Mouse (Mus musculus) CH12.LX (cell line): Measurements from ENCODE around the gene Dpp4. TPM values are rescaled to one million over a fixed set of nuclear protein-coding genes. Genes with fewer than 3 reads are reported as not detected.
A peak's percentile ranks its signal among the peaks of the same experiment; 100 is the strongest.

ENCODE experiments used
- DNase-seq: peaks from one replicate; pipeline ENCODE4 v3.0.0-alpha.2; 2013; ENCODE audit errors: extremely low read depth
- H3K27ac ChIP-seq: 2 replicates; pipeline ENCODE4 v1.5.1; 2012; ENCODE audit warnings: low read depth, mild to moderate bottlenecking, control low read depth, moderate library complexity; ENCODE audit not compliant: insufficient read depth
- H3K27me3 ChIP-seq: replicated peaks from 2 replicates; pipeline ENCODE3; 2012; ENCODE audit warnings: inconsistent platforms
- H3K36me3 ChIP-seq, 2 experiments: replicated peaks in 1 of 2; 2 replicates each; pipeline versions ENCODE3 to v1.6.1; 2012; ENCODE audit warnings: inconsistent platforms in 1 of 2, low read length in 1 of 2, mild to moderate bottlenecking in 1 of 2, mixed read lengths in 1 of 2, moderate library complexity in 1 of 2; ENCODE audit not compliant: control insufficient read depth in 1 of 2, insufficient read depth in 1 of 2
- H3K4me1 ChIP-seq, 2 experiments: 2 replicates each; pipeline ENCODE4 v1.6.1; 2012; ENCODE audit warnings: inconsistent platforms in 1 of 2, moderate library complexity in 1 of 2; ENCODE audit not compliant: insufficient read depth in 2 of 2, control insufficient read depth in 1 of 2
- H3K4me2 ChIP-seq: 2 replicates; pipeline ENCODE4 v1.6.1; 2012; ENCODE audit warnings: low read depth, mild to moderate bottlenecking, control low read depth; ENCODE audit not compliant: poor library complexity, insufficient read depth, severe bottlenecking
- H3K4me3 ChIP-seq, 3 experiments: fragments of 150-350 bp in 1 of 3; sonication (generic) in 1 of 3; replicated peaks in 1 of 3; 2 replicates each; pipeline versions ENCODE3 to v1.5.1; 2011 to 2012; ENCODE audit warnings: low read depth in 2 of 3, low read length in 2 of 3, mild to moderate bottlenecking in 2 of 3, moderate library complexity in 2 of 3, control low read depth in 1 of 3, improper control_type of control experiment in 1 of 3, inconsistent platforms in 1 of 3, mixed read lengths in 1 of 3; ENCODE audit not compliant: poor library complexity in 1 of 3
- H3K79me2 ChIP-seq: replicated peaks from 2 replicates; pipeline ENCODE4 v1.6.1; 2012; ENCODE audit warnings: mild to moderate bottlenecking, moderate library complexity; ENCODE audit not compliant: control insufficient read depth, poor library complexity, insufficient read depth, severe bottlenecking; ENCODE audit errors: extremely low read depth
- H3K9ac ChIP-seq: 2 replicates; pipeline ENCODE4 v1.6.1; 2012; ENCODE audit warnings: low read depth, mild to moderate bottlenecking, control low read depth, moderate library complexity; ENCODE audit not compliant: insufficient read depth
- H3K9me3 ChIP-seq: replicated peaks from 2 replicates; pipeline ENCODE3; 2012; ENCODE audit warnings: low read length, inconsistent platforms, mixed read lengths
- BHLHE40 ChIP-seq: IDR thresholded peaks from 2 replicates; pipeline ENCODE4 v1.6.1; 2011; ENCODE audit warnings: mild to moderate bottlenecking, low read depth, low read length, improper control_type of control experiment
- CHD1 ChIP-seq: IDR thresholded peaks from 2 replicates; pipeline ENCODE4 v1.6.1; 2012; ENCODE audit warnings: low read depth, low read length, improper control_type of control experiment, inconsistent platforms
- E2F4 ChIP-seq: IDR thresholded peaks from 2 replicates; pipeline ENCODE4 v1.6.1; 2011; ENCODE audit warnings: low read depth, low read length, improper control_type of control experiment; ENCODE audit not compliant: insufficient replicate concordance
- ETS1 ChIP-seq: conservative IDR thresholded peaks from 2 replicates; pipeline ENCODE4 v1.6.1; 2012; ENCODE audit warnings: low read depth, mild to moderate bottlenecking, inconsistent platforms, low read length, improper control_type of control experiment, moderate library complexity
- IRF4 ChIP-seq: IDR thresholded peaks from 2 replicates; pipeline ENCODE4 v1.6.1; 2014; ENCODE audit warnings: low read depth, mild to moderate bottlenecking, inconsistent platforms, low read length, improper control_type of control experiment
- MEF2A ChIP-seq: IDR thresholded peaks from 2 replicates; pipeline ENCODE4 v1.6.1; 2014; ENCODE audit warnings: low read depth, mild to moderate bottlenecking, inconsistent platforms, low read length, improper control_type of control experiment, borderline replicate concordance
- NELFE ChIP-seq: IDR thresholded peaks from 2 replicates; pipeline ENCODE4 v1.6.1; 2011; ENCODE audit warnings: low read depth, low read length, improper control_type of control experiment
- RAD21 ChIP-seq: IDR thresholded peaks from 2 replicates; pipeline ENCODE4 v1.6.1; 2011; ENCODE audit warnings: low read depth, mild to moderate bottlenecking, low read length, improper control_type of control experiment, moderate library complexity
- SIN3A ChIP-seq: IDR thresholded peaks from 2 replicates; pipeline ENCODE4 v1.6.1; 2012; ENCODE audit warnings: low read length, improper control_type of control experiment, inconsistent platforms
- UBTF ChIP-seq: IDR thresholded peaks from 2 replicates; pipeline ENCODE4 v1.6.1; 2012; ENCODE audit warnings: low read depth, mild to moderate bottlenecking, inconsistent platforms, low read length, improper control_type of control experiment, moderate library complexity
- ZNF384 ChIP-seq: IDR thresholded peaks from 2 replicates; pipeline ENCODE4 v1.6.1; 2012; ENCODE audit warnings: low read depth, low read length, improper control_type of control experiment, inconsistent platforms
- dilution Hi-C: fragments of 300-500 bp; cut with MboI; formaldehyde crosslinking; loops from 2 replicates; pipeline ENCODE4 v1.14.3; 2020; ENCODE audit warnings: low sequenced_read_pairs; ENCODE audit not compliant: extremely low pct_unique_long_range_greater_than_20kb, extremely low pct_ligation_motif_present
- in situ Hi-C: fragments of 300-500 bp; cut with MboI; formaldehyde crosslinking; loops from 3 replicates; pipeline ENCODE4 v1.14.3; 2019; ENCODE audit warnings: low sequenced_read_pairs, low pct_ligation_motif_present, low pct_unique_long_range_greater_than_20kb, mixed read lengths
- polyA plus RNA-seq: library from polyadenylated mRNA; unstranded; fragments of >175 nt; gene quantifications from 2 replicates; pipeline ENCODE4 v1.2.1, GENCODE M21; 2012; ENCODE audit warnings: low read depth; ENCODE audit not compliant: insufficient read length
- total RNA-seq, 2 experiments: library from RNA; depleted of rRNA; stranded (reverse); fragments of 300-350 nt in 1 of 2; fragments of >200 nt in 1 of 2; gene quantifications; 2 replicates each; pipeline ENCODE4 v1.2.3; 2012 to 2014

The Dpp4 gene
- total and polyA plus RNA-seq, 3 experiments, result 0.04 to 3.6 (median 0.29) TPM

GRCm38 (mm10) chr2:62450364-62450763 lies 38.3 kb upstream of the Dpp4 start:
- H3K4me2 ChIP-seq, result peak overlapping the region; percentile 91
- TF ChIP-seq NELFE (no peak), BHLHE40 (0 out of 2 replicates have a peak, but pooled peaks have one; percentile 11)
- TF ChIP-seq, all 38 proteins: peak for 1
- Histone ChIP-seq H3K79me2 (no peaks in the 10 kb centered on the region), H3K27ac (no peak overlapping the region), H3K27me3 (no peaks in the 10 kb centered on the region), H3K4me1 (peaks cover 0 to 11% of the 10 kb centered on the region in 2 experiments; a peak in 2 of 4 replicates), H3K9me3 (no peaks in the 10 kb centered on the region), H3K9ac (peak overlapping the region; percentile 18), H3K36me3 (peaks cover 0 to 2% of the 10 kb centered on the region in 2 experiments), H3K4me3 (no peak overlapping the region)
- dilution Hi-C loops, result no loop called here
- in situ Hi-C loops, result loop anchor here (25.0 kb wide), 1 partner anchor 463 kb away; no protein-coding TSS in a partner anchor
- peak; percentile 27 for DNase-seq

DNA sequence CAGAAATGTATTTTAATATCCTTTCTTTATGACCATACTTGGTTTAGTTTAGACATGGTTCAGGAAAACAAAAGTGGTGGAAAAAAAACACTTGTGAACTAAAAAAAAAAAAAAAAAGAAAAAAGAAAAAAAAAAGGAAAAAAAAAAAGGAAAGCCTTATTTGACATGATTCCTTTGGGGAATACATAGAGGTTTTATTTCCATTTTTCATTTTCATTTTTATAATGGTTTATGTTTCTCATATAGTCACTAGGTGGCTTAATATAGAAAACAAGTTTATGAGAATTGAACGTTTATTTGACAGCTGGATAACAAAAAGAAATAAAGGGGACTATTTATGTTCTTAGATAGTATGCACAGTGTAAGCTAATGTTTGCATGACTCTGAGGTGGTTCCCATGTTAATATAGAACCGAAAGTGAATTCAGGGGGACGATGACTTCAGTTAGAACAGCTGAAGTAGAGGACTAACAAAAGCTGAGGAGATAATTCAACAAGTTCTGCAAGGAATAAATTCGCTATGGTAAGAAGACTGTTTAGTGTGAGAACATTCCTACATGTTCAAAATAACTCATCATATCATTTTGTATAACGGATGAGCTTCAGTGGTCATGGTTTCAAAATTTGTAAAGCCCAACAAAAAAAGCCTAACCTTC lies 37.8 kb upstream of the Dpp4 start:
- dilution Hi-C loops, result no loop called here
- Histone ChIP-seq H3K4me2 (peak overlapping the region; percentile 91), H3K4me3 (peak overlapping the region in 1 of 3 experiments; percentile 28), H3K9ac (peak overlapping the region; percentile 18), H3K36me3 (peaks cover 0 to 2% of the 10 kb centered on the region in 2 experiments), H3K9me3 (no peaks in the 10 kb centered on the region), H3K4me1 (peaks cover 0 to 8% of the 10 kb centered on the region in 2 experiments; a peak in 2 of 4 replicates), H3K27ac (no peak overlapping the region), H3K79me2 (no peaks in the 10 kb centered on the region), H3K27me3 (no peaks in the 10 kb centered on the region)
- in situ Hi-C loops, result loop anchor here (25.0 kb wide), 1 partner anchor 463 kb away; no protein-coding TSS in a partner anchor
- TF ChIP-seq CHD1 (no peak; the same call in 1 of the 2 replicates), RAD21 (no peak), IRF4 (peak; percentile 58; the same call in 1 of the 2 replicates), UBTF (no peak), SIN3A (0 out of 2 replicates have a peak, but pooled peaks have one; percentile 38), ETS1 (peak; percentile 38), BHLHE40 (no peak), MEF2A (0 out of 2 replicates have a peak, but pooled peaks have one; percentile 16), ZNF384 (peak; percentile 71; the same call in 1 of the 2 replicates), E2F4 (no peak)
- DNase-seq, result peak; percentile 26
